ENCODE assay signal across 30 mouse cellular contexts in genomic region chr9:32257882-32258281, GRCm38 (mm10).
DNase-seq lines count a peak whose midpoint lies in the region; ATAC-seq and TF ChIP-seq lines count a peak whose summit lies in the region.
"Had no signal": no experiment of that assay in that cellular context is flagged by ENCODE, and none has a peak within 500 bp of the region (broad histone marks: within the 10 kb centered on the region; RNA-seq: fewer than 3 reads in every experiment).

No protein-coding gene starts in this region.

- 40% methylated on average over 2 of the region's 2 CpGs for WGBS in heart, embryonic 13.5 days
- 74% methylated on average over 2 of the region's 2 CpGs for WGBS in hindbrain, embryonic 16.5 days
- WGBS in hindbrain, embryonic 11.5 days = 77% methylated on average over 2 of the region's 2 CpGs
- WGBS in lung, adult 2 months = 61% methylated on average over 2 of the region's 2 CpGs
- 79% methylated on average over 2 of the region's 2 CpGs for WGBS in forebrain, embryonic 11.5 days

- no peak for TF ChIP-seq POLR2A in lung, adult 2 months (IDR thresholded peaks at IDR 0.05; ENCODE audit: borderline replicate concordance, extremely low read depth, low read depth, low read length)

- intact Hi-C loops in gastrocnemius, postnatal 14 days (cut with DNase I; ENCODE audit: low total_unique reads) = no loop called here

- H3K36me3 ChIP-seq in heart, embryonic 13.5 days = peaks cover 86% of the 10 kb centered on the region
- H3K36me3 ChIP-seq in hindbrain, embryonic 16.5 days (ENCODE audit: control insufficient read depth, insufficient read depth, low read length) = peaks cover 43% of the 10 kb centered on the region
- H3K36me3 ChIP-seq in hindbrain, embryonic 11.5 days (ENCODE audit: control insufficient read depth, insufficient read depth, low read length) = peaks cover 10% of the 10 kb centered on the region; the same call in 1 of the 2 replicates
- no peaks in the 10 kb centered on the region; the same call in 1 of the 2 replicates for H3K36me3 ChIP-seq in forebrain, embryonic 11.5 days (ENCODE audit: control insufficient read depth, insufficient read depth, low read length)

- TF ChIP-seq CTCF in lung, adult 2 months (IDR thresholded peaks at IDR 0.05; ENCODE audit: insufficient read depth, low read length) = no peak

- no peak for ATAC-seq in heart, embryonic 13.5 days (ENCODE audit: extremely low read depth, insufficient number of reproducible peaks, low FRiP score, low TSS enrichment)
- 0 out of 2 replicates have a peak, but pooled peaks have one; percentile 19 for ATAC-seq in hindbrain, embryonic 16.5 days
- ATAC-seq in hindbrain, embryonic 11.5 days (ENCODE audit: low FRiP score) = no peak
- ATAC-seq in forebrain, embryonic 11.5 days (replicated peaks; ENCODE audit: low FRiP score) = no peak
- ATAC-seq: forebrain, embryonic 16.5 days; midbrain, embryonic 13.5 days had no signal

- H3K27me3 ChIP-seq in heart, embryonic 13.5 days (replicated peaks) = no peaks in the 10 kb centered on the region
- H3K27me3 ChIP-seq in hindbrain, embryonic 16.5 days (replicated peaks; ENCODE audit: control insufficient read depth, insufficient read depth, low read length) = no peaks in the 10 kb centered on the region
- no peaks in the 10 kb centered on the region for H3K27me3 ChIP-seq in hindbrain, embryonic 11.5 days (ENCODE audit: control insufficient read depth, insufficient read depth, low read length)
- no peaks in the 10 kb centered on the region for H3K27me3 ChIP-seq in forebrain, embryonic 11.5 days (ENCODE audit: control insufficient read depth, insufficient read depth, low read length)
- H3K27me3 ChIP-seq: embryonic facial prominence, embryonic 12.5 days; hindbrain, embryonic 12.5 days; limb, embryonic 15.5 days; liver, embryonic 13.5 days; midbrain, embryonic 13.5 days; neural tube, embryonic 13.5 days had no signal

- DNase-seq in heart, postnatal 4 days = no peak
- no peak for DNase-seq in hindbrain, embryonic 11.5 days (ENCODE audit: low spot score)
- DNase-seq in lung, postnatal 36 days = peak; percentile 7
- DNase-seq in lung, adult 2 months = no peak
- DNase-seq in gastrocnemius, postnatal 14 days = no peak
- DNase-seq in forebrain, embryonic 11.5 days (ENCODE audit: low spot score) = no peak
- DNase-seq: adrenal gland, postnatal 10 days; cerebellum, adult 8-10 months; cerebellum, postnatal 36 days; kidney, adult 2 months; layer of hippocampus, postnatal 36 days; liver, embryonic 13.5 days; lung, adult 18-20 months; right cerebral cortex, postnatal 4 days; thymus, adult 18-20 months; thymus, postnatal 25 days had no signal

- H3K9me3 ChIP-seq in heart, embryonic 13.5 days = no peaks in the 10 kb centered on the region
- H3K9me3 ChIP-seq in hindbrain, embryonic 16.5 days (ENCODE audit: control insufficient read depth, low read length) = no peaks in the 10 kb centered on the region
- H3K9me3 ChIP-seq in hindbrain, embryonic 11.5 days (ENCODE audit: control insufficient read depth, low read length) = no peaks in the 10 kb centered on the region
- H3K9me3 ChIP-seq in forebrain, embryonic 11.5 days (ENCODE audit: control insufficient read depth, low read length) = no peaks in the 10 kb centered on the region
- H3K9me3 ChIP-seq: embryonic facial prominence, embryonic 12.5 days; forebrain, embryonic 10.5 days; heart, embryonic 10.5 days; hindbrain, embryonic 12.5 days; limb, embryonic 10.5 days; limb, embryonic 15.5 days; liver, embryonic 13.5 days; midbrain, embryonic 13.5 days; neural tube, embryonic 13.5 days had no signal

- no peak overlapping the region for H3K4me3 ChIP-seq in heart, embryonic 13.5 days
- H3K4me3 ChIP-seq in hindbrain, embryonic 16.5 days (ENCODE audit: low read length) = no peak overlapping the region
- no peak overlapping the region for H3K4me3 ChIP-seq in hindbrain, embryonic 11.5 days (ENCODE audit: low read depth, low read length)
- no peak overlapping the region for H3K4me3 ChIP-seq in lung, adult 2 months (replicated peaks; ENCODE audit: extremely low read depth, low read depth, low read length)
- H3K4me3 ChIP-seq in forebrain, embryonic 11.5 days (ENCODE audit: low read depth, low read length) = no peak overlapping the region
- H3K4me3 ChIP-seq: embryonic facial prominence, embryonic 12.5 days; forebrain, embryonic 10.5 days; heart, embryonic 10.5 days; hindbrain, embryonic 12.5 days; limb, embryonic 10.5 days; limb, embryonic 15.5 days; liver, embryonic 13.5 days; midbrain, embryonic 13.5 days; neural tube, embryonic 13.5 days had no signal

- peaks cover 14% of the 10 kb centered on the region for H3K4me1 ChIP-seq in heart, embryonic 13.5 days
- no peaks in the 10 kb centered on the region for H3K4me1 ChIP-seq in hindbrain, embryonic 16.5 days (ENCODE audit: control insufficient read depth, insufficient read depth, low read depth, low read length)
- H3K4me1 ChIP-seq in hindbrain, embryonic 11.5 days (replicated peaks; ENCODE audit: control insufficient read depth, insufficient read depth, low read length) = no peaks in the 10 kb centered on the region
- no peaks in the 10 kb centered on the region for H3K4me1 ChIP-seq in lung, adult 2 months (ENCODE audit: control insufficient read depth, insufficient read depth, low read length)
- H3K4me1 ChIP-seq in forebrain, embryonic 11.5 days (replicated peaks; ENCODE audit: control insufficient read depth, insufficient read depth, low read length) = no peaks in the 10 kb centered on the region
- H3K4me1 ChIP-seq: embryonic facial prominence, embryonic 12.5 days; forebrain, embryonic 10.5 days; hindbrain, embryonic 12.5 days; limb, embryonic 10.5 days; limb, embryonic 15.5 days; liver, embryonic 13.5 days; midbrain, embryonic 13.5 days; neural tube, embryonic 13.5 days had no signal

- H3K4me2 ChIP-seq in heart, embryonic 13.5 days = no peak overlapping the region
- H3K4me2 ChIP-seq in hindbrain, embryonic 16.5 days (ENCODE audit: low read length) = no peak overlapping the region
- H3K4me2 ChIP-seq in hindbrain, embryonic 11.5 days (replicated peaks; ENCODE audit: low read depth, low read length) = no peak overlapping the region
- no peak overlapping the region for H3K4me2 ChIP-seq in forebrain, embryonic 11.5 days (ENCODE audit: low read depth, low read length, severe bottlenecking)
- H3K4me2 ChIP-seq: embryonic facial prominence, embryonic 12.5 days; hindbrain, embryonic 12.5 days; limb, embryonic 15.5 days; liver, embryonic 13.5 days; midbrain, embryonic 13.5 days; neural tube, embryonic 13.5 days had no signal

- no peak overlapping the region for H3K9ac ChIP-seq in heart, embryonic 13.5 days
- H3K9ac ChIP-seq in hindbrain, embryonic 16.5 days (ENCODE audit: low read depth, low read length) = no peak overlapping the region
- no peak overlapping the region for H3K9ac ChIP-seq in hindbrain, embryonic 11.5 days (ENCODE audit: low read depth, low read length)
- no peak overlapping the region for H3K9ac ChIP-seq in forebrain, embryonic 11.5 days (ENCODE audit: low read length)
- H3K9ac ChIP-seq: embryonic facial prominence, embryonic 12.5 days; hindbrain, embryonic 12.5 days; limb, embryonic 15.5 days; liver, embryonic 13.5 days; midbrain, embryonic 13.5 days; neural tube, embryonic 13.5 days had no signal

- H3K27ac ChIP-seq in heart, embryonic 13.5 days (replicated peaks) = 0 out of 2 replicates have a peak overlapping the region, but pooled peaks have one; percentile 16
- H3K27ac ChIP-seq in hindbrain, embryonic 16.5 days (ENCODE audit: low read depth, low read length) = no peak overlapping the region
- no peak overlapping the region for H3K27ac ChIP-seq in hindbrain, embryonic 11.5 days (ENCODE audit: low read depth, low read length)
- H3K27ac ChIP-seq in forebrain, embryonic 11.5 days (ENCODE audit: low read depth, low read length) = no peak overlapping the region
- H3K27ac ChIP-seq: embryonic facial prominence, embryonic 12.5 days; forebrain, embryonic 10.5 days; heart, embryonic 10.5 days; hindbrain, embryonic 12.5 days; kidney, postnatal 0 days; limb, embryonic 10.5 days; limb, embryonic 15.5 days; liver, embryonic 13.5 days; macrophage; midbrain, embryonic 13.5 days; neural tube, embryonic 13.5 days; stomach, postnatal 0 days had no signal
